Mouse (Mus musculus) heart, embryonic 15.5 days (tissue): ENCODE data around the gene Rgs3. TPM values are rescaled to one million over a fixed set of nuclear protein-coding genes. Genes with fewer than 3 reads are reported as not detected.

Source experiments
- ATAC-seq: fragments of 200-750 bp; cut with Nextera tagmentation; replicated peaks from 2 replicates; pipeline ENCODE4 v1.8.0; 2017; ENCODE audit warnings: low read depth, moderate TSS enrichment; ENCODE audit not compliant: insufficient number of reproducible peaks, insufficient read depth, low FRiP score
- H3K27ac ChIP-seq: fragments of 300-500 bp; sonication (generic); 2 replicates; pipeline ENCODE4 v1.5.1; 2015; ENCODE audit warnings: mild to moderate bottlenecking, inconsistent platforms
- H3K27me3 ChIP-seq: fragments of 300-500 bp; sonication (generic); 2 replicates; pipeline ENCODE4 v1.6.1; 2015; ENCODE audit warnings: inconsistent platforms
- H3K36me3 ChIP-seq: fragments of 300-500 bp; sonication (generic); 2 replicates; pipeline ENCODE4 v1.6.1; 2015; ENCODE audit warnings: mild to moderate bottlenecking, inconsistent platforms
- H3K4me1 ChIP-seq: fragments of 300-500 bp; sonication (generic); replicated peaks from 2 replicates; pipeline ENCODE4 v1.6.1; 2015; ENCODE audit warnings: inconsistent platforms
- H3K4me2 ChIP-seq: fragments of 300-500 bp; sonication (generic); 2 replicates; pipeline ENCODE4 v1.6.1; 2015; ENCODE audit warnings: inconsistent platforms, mild to moderate bottlenecking, moderate library complexity
- H3K4me3 ChIP-seq: fragments of 300-500 bp; sonication (generic); 2 replicates; pipeline ENCODE4 v1.5.1; 2015; ENCODE audit warnings: mild to moderate bottlenecking, inconsistent platforms
- H3K9ac ChIP-seq: fragments of 300-500 bp; sonication (generic); 2 replicates; pipeline ENCODE4 v1.6.1; 2015; ENCODE audit warnings: mild to moderate bottlenecking, inconsistent platforms
- H3K9me3 ChIP-seq: fragments of 300-500 bp; sonication (generic); replicated peaks from 2 replicates; pipeline ENCODE4 v1.6.1; 2016; ENCODE audit warnings: inconsistent platforms
- WGBS: fragments of 180-500 bp; shearing (Covaris S2); methylation state at CpG from one replicate; pipeline ENCODE4 v1.1.7; 2015; ENCODE audit warnings: mixed read lengths; 5-methylcytosine and 5-hydroxymethylcytosine counted together
- polyA plus RNA-seq: library from polyadenylated mRNA; unstranded; fragments of >200 nt; fragmentation: Nextera tagmentation; extraction: Ambion mirVana; gene quantifications from 2 replicates; pipeline ENCODE4 v1.2.1, GENCODE M21; 2015

Rgs3 gene
- polyA plus RNA-seq, 1 experiment from 2014 or later, result 56.9 TPM

GRCm38 (mm10) chr4:62695523-62695922 lies 135.9 kb downstream of the Rgs3 start:
- Histone ChIP-seq H3K9ac (no peak overlapping the region), H3K9me3 (no peaks in the 10 kb centered on the region), H3K4me2 (no peak overlapping the region), H3K36me3 (peaks cover 3% of the 10 kb centered on the region; the same call in 1 of the 2 replicates), H3K4me3 (no peak overlapping the region), H3K27me3 (peaks cover 19% of the 10 kb centered on the region), H3K27ac (peak overlapping the region; percentile 19), H3K4me1 (peaks cover 74% of the 10 kb centered on the region)
- no peak; the same call in 1 of the 2 replicates for ATAC-seq
- 58% methylated on average over 8 of the region's 8 CpGs for WGBS

- Histone ChIP-seq H3K4me2 (no peak overlapping the region), H3K9ac (no peak overlapping the region), H3K27ac (peak overlapping the region; percentile 56), H3K4me1 (peaks cover 74% of the 10 kb centered on the region), H3K36me3 (peaks cover 3% of the 10 kb centered on the region; the same call in 1 of the 2 replicates), H3K9me3 (no peaks in the 10 kb centered on the region), H3K27me3 (peaks cover 19% of the 10 kb centered on the region), H3K4me3 (no peak overlapping the region)
- WGBS, result 71% methylated on average over 13 of the region's 13 CpGs
- ATAC-seq, result no peak
Measured at GRCm38 (mm10) chr4:62695946-62696345, 136.3 kb downstream of the Rgs3 start.

GRCm38 (mm10) chr4:62696699-62697404 lies 137.2 kb downstream of the Rgs3 start:
- H3K36me3 ChIP-seq, result peaks cover 11% of the 10 kb centered on the region; the same call in 1 of the 2 replicates
- H3K27me3 ChIP-seq, result peaks cover 19% of the 10 kb centered on the region
- H3K9ac ChIP-seq, result no peak overlapping the region
- H3K4me3 ChIP-seq, result no peak overlapping the region
- no peak for ATAC-seq
- no peaks in the 10 kb centered on the region for H3K9me3 ChIP-seq
- no peak overlapping the region for H3K4me2 ChIP-seq
- peak overlapping the region; percentile 56 for H3K27ac ChIP-seq
- H3K4me1 ChIP-seq, result peaks cover 73% of the 10 kb centered on the region
- 42% methylated on average over 7 of the region's 7 CpGs for WGBS

- peaks cover 17% of the 10 kb centered on the region for H3K27me3 ChIP-seq
- H3K4me1 ChIP-seq, result peaks cover 69% of the 10 kb centered on the region
- ATAC-seq, result peak; percentile 32
- H3K4me2 ChIP-seq, result no peak overlapping the region
- no peaks in the 10 kb centered on the region for H3K9me3 ChIP-seq
- H3K4me3 ChIP-seq, result no peak overlapping the region
- H3K27ac ChIP-seq, result peak overlapping the region; percentile 56
- H3K9ac ChIP-seq, result no peak overlapping the region
- WGBS, result 16% methylated on average over 2 of the region's 2 CpGs
- peaks cover 11% of the 10 kb centered on the region; the same call in 1 of the 2 replicates for H3K36me3 ChIP-seq
Measured at GRCm38 (mm10) chr4:62697469-62697868, 137.8 kb downstream of the Rgs3 start.

- Histone ChIP-seq H3K27ac (peak overlapping the region; percentile 81), H3K36me3 (peaks cover 9% of the 10 kb centered on the region; the same call in 1 of the 2 replicates), H3K9ac (no peak overlapping the region), H3K4me2 (no peak overlapping the region), H3K27me3 (peaks cover 8% of the 10 kb centered on the region), H3K4me1 (peaks cover 68% of the 10 kb centered on the region), H3K4me3 (no peak overlapping the region), H3K9me3 (no peaks in the 10 kb centered on the region)
- no peak for ATAC-seq
- 51% methylated on average over 3 of the region's 3 CpGs for WGBS
Measured at GRCm38 (mm10) chr4:62698521-62698920, 138.9 kb downstream of the Rgs3 start.

- under 1% methylated on average over 10 of the region's 10 CpGs for WGBS
- Histone ChIP-seq H3K4me3 (peak overlapping the region; percentile 59), H3K27me3 (peaks cover 5% of the 10 kb centered on the region), H3K9ac (peak overlapping the region; percentile 71), H3K36me3 (peaks cover 17% of the 10 kb centered on the region), H3K9me3 (no peaks in the 10 kb centered on the region), H3K27ac (peak overlapping the region; percentile 81), H3K4me2 (peak overlapping the region; percentile 79), H3K4me1 (peaks cover 73% of the 10 kb centered on the region)
- peak; percentile 91 for ATAC-seq
Measured at GRCm38 (mm10) chr4:62699191-62699812, 139.7 kb downstream of the Rgs3 start.

GRCm38 (mm10) chr4:62700426-62700825 lies 140.8 kb downstream of the Rgs3 start:
- Histone ChIP-seq H3K27me3 (no peaks in the 10 kb centered on the region), H3K4me1 (peaks cover 80% of the 10 kb centered on the region), H3K36me3 (peaks cover 20% of the 10 kb centered on the region), H3K4me3 (peak overlapping the region; percentile 59), H3K9ac (peak overlapping the region; percentile 71), H3K4me2 (peak overlapping the region; percentile 79), H3K9me3 (no peaks in the 10 kb centered on the region), H3K27ac (peak overlapping the region; percentile 81)
- no peak for ATAC-seq
- 32% methylated on average over 5 of the region's 5 CpGs for WGBS

- Histone ChIP-seq H3K9me3 (no peaks in the 10 kb centered on the region), H3K27me3 (no peaks in the 10 kb centered on the region), H3K4me3 (no peak overlapping the region), H3K27ac (no peak overlapping the region), H3K36me3 (peaks cover 20% of the 10 kb centered on the region), H3K4me1 (peaks cover 55% of the 10 kb centered on the region), H3K4me2 (no peak overlapping the region), H3K9ac (no peak overlapping the region; the same call in 1 of the 2 replicates)
- WGBS, result 78% methylated on average over 9 of the region's 9 CpGs
- no peak for ATAC-seq
Measured at GRCm38 (mm10) chr4:62703151-62703550, 143.5 kb downstream of the Rgs3 start.

- Histone ChIP-seq H3K4me3 (no peak overlapping the region), H3K27me3 (no peaks in the 10 kb centered on the region), H3K9ac (no peak overlapping the region), H3K4me1 (peaks cover 45% of the 10 kb centered on the region), H3K36me3 (peaks cover 20% of the 10 kb centered on the region), H3K4me2 (no peak overlapping the region), H3K9me3 (no peaks in the 10 kb centered on the region), H3K27ac (no peak overlapping the region)
- 86% methylated on average over 13 of the region's 13 CpGs for WGBS
- no peak for ATAC-seq
Measured at GRCm38 (mm10) chr4:62704204-62704603, 144.6 kb downstream of the Rgs3 start.

GRCm38 (mm10) chr4:62705013-62705412 lies 145.4 kb downstream of the Rgs3 start:
- no peak for ATAC-seq
- Histone ChIP-seq H3K9me3 (no peaks in the 10 kb centered on the region), H3K4me3 (no peak overlapping the region), H3K27ac (peak overlapping the region; percentile 19; the same call in 1 of the 2 replicates), H3K4me2 (no peak overlapping the region), H3K27me3 (no peaks in the 10 kb centered on the region), H3K36me3 (peaks cover 20% of the 10 kb centered on the region), H3K9ac (no peak overlapping the region), H3K4me1 (peaks cover 38% of the 10 kb centered on the region)
- WGBS, result 69% methylated on average over 10 of the region's 10 CpGs

- ATAC-seq, result 0 out of 2 replicates have a peak, but pooled peaks have one; percentile 26
- Histone ChIP-seq H3K27me3 (no peaks in the 10 kb centered on the region), H3K36me3 (peaks cover 20% of the 10 kb centered on the region), H3K9ac (no peak overlapping the region), H3K4me1 (peaks cover 30% of the 10 kb centered on the region), H3K4me2 (no peak overlapping the region), H3K9me3 (no peaks in the 10 kb centered on the region), H3K4me3 (no peak overlapping the region), H3K27ac (no peak overlapping the region)
- 52% methylated on average over 3 of the region's 3 CpGs for WGBS
Measured at GRCm38 (mm10) chr4:62705749-62706148, 146.1 kb downstream of the Rgs3 start.
